Mouse (Mus musculus) small intestine, adult 2 months (tissue): ENCODE measurements around the gene Pacrg.

Source experiments
- CTCF ChIP-seq: fragments of 200-500 bp; IDR thresholded peaks from 2 replicates; pipeline ENCODE4 v1.5.1; 2012; ENCODE audit warnings: low read depth, mild to moderate bottlenecking, control low read depth, inconsistent platforms, low read length, moderate library complexity, mixed read lengths; ENCODE audit not compliant: insufficient replicate concordance, insufficient read length; ENCODE audit errors: extremely low read depth
- POLR2A ChIP-seq: fragments of 200-500 bp; IDR thresholded peaks from 2 replicates; pipeline ENCODE4 v1.6.1; 2012; ENCODE audit warnings: low read depth, mild to moderate bottlenecking, control low read depth, inconsistent platforms, low read length, moderate library complexity

DNA sequence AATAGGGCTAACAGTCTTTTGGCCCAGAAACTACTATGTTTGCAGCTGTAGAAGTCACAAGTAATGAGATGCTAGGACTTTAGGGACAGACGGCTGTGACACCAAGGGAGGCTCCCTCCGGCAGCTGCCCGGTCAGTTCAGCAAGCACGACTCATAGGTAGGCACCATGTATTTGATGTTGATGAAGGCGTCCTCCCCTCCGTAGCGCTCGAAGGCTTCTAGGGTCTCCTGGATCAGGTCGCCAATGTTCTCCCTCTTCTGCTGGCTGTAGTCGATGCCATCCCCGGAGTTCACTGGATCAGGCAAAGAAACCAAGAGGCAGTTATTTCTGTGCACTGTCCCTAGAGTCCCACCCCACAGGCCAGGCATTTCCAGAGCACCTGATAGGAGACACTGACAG lies 436.9 kb downstream of the Pacrg start:
- TF ChIP-seq CTCF = no peak
- no peak for TF ChIP-seq POLR2A
